Mouse (Mus musculus) small intestine, adult 2 months (tissue): ENCODE measurements around the gene Tecpr2. TPM values are rescaled to one million over a fixed set of nuclear protein-coding genes. Genes with fewer than 3 reads are reported as not detected.
"Not testable (repeated sequence)": the region's sequence is repeated elsewhere in the genome, so short reads cannot be mapped to it uniquely, and the experiment has no call there.

Source experiments
- H3K27ac ChIP-seq: fragments of 200-500 bp; 2 replicates; pipeline ENCODE4 v1.5.1; 2012; ENCODE audit warnings: low read depth, low read length, control low read depth, inconsistent platforms; ENCODE audit not compliant: insufficient read depth
- H3K27me3 ChIP-seq: fragments of 200-500 bp; 2 replicates; pipeline ENCODE4 v1.6.1; 2012; ENCODE audit warnings: mild to moderate bottlenecking, moderate library complexity, low read length, inconsistent platforms; ENCODE audit not compliant: control insufficient read depth, insufficient read depth
- H3K36me3 ChIP-seq: fragments of 200-500 bp; 2 replicates; pipeline ENCODE4 v1.6.1; 2012; ENCODE audit warnings: mild to moderate bottlenecking, low read length, control low read depth, inconsistent platforms; ENCODE audit not compliant: control insufficient read depth, insufficient read depth
- H3K4me1 ChIP-seq: fragments of 200-500 bp; 2 replicates; pipeline ENCODE4 v1.6.1; 2012; ENCODE audit warnings: low read length, inconsistent platforms, mixed read lengths; ENCODE audit not compliant: control insufficient read depth, insufficient read depth, insufficient read length
- H3K4me3 ChIP-seq: fragments of 200-500 bp; 2 replicates; pipeline ENCODE4 v1.5.1; 2012; ENCODE audit warnings: low read depth, mild to moderate bottlenecking, control low read depth, inconsistent platforms, low read length, moderate library complexity
- CTCF ChIP-seq: fragments of 200-500 bp; IDR thresholded peaks from 2 replicates; pipeline ENCODE4 v1.5.1; 2012; ENCODE audit warnings: low read depth, mild to moderate bottlenecking, control low read depth, inconsistent platforms, low read length, moderate library complexity, mixed read lengths; ENCODE audit not compliant: insufficient replicate concordance, insufficient read length; ENCODE audit errors: extremely low read depth
- POLR2A ChIP-seq: fragments of 200-500 bp; IDR thresholded peaks from 2 replicates; pipeline ENCODE4 v1.6.1; 2012; ENCODE audit warnings: low read depth, mild to moderate bottlenecking, control low read depth, inconsistent platforms, low read length, moderate library complexity
- WGBS: fragments of 180-500 bp; shearing (Covaris S2); methylation state at CpG from one replicate; pipeline ENCODE4 v1.1.7; 2018; 5-methylcytosine and 5-hydroxymethylcytosine counted together
- polyA plus RNA-seq: library from polyadenylated mRNA; depleted of rRNA; stranded (reverse); fragments of >200 nt; gene quantifications from 2 replicates; pipeline ENCODE4 v1.2.3, GENCODE M21; 2012

Gene Tecpr2
- polyA plus RNA-seq, 1 experiment, result 2.2 TPM

GRCm38 (mm10) chr12:110854786-110855737 lies 34.0 kb upstream of the Tecpr2 start:
- Histone ChIP-seq H3K27ac (peak overlapping the region; percentile 10; the same call in 1 of the 2 replicates), H3K36me3 (peaks cover 7% of the 10 kb centered on the region; the same call in 1 of the 2 replicates), H3K27me3 (no peaks in the 10 kb centered on the region), H3K4me3 (peak overlapping the region; percentile 41), H3K4me1 (peaks cover 8% of the 10 kb centered on the region)
- WGBS, result 85% methylated on average over 32 of the region's 32 CpGs
- TF ChIP-seq CTCF (no peak), POLR2A (no peak)

- Histone ChIP-seq H3K27me3 (no peaks in the 10 kb centered on the region), H3K36me3 (peaks cover 14% of the 10 kb centered on the region), H3K4me3 (no peak overlapping the region), H3K4me1 (no peaks in the 10 kb centered on the region), H3K27ac (no peak overlapping the region)
- TF ChIP-seq CTCF (no peak), POLR2A (no peak)
- WGBS, result 81% methylated on average over 7 of the region's 7 CpGs
These were observed 31.9 kb upstream of the Tecpr2 start for GRCm38 (mm10) chr12:110857196-110857595.

- WGBS, result 94% methylated on average over 15 of the region's 15 CpGs
- H3K36me3 ChIP-seq, result peaks cover 15% of the 10 kb centered on the region
- H3K27ac ChIP-seq, H3K4me1 ChIP-seq, H3K4me3 ChIP-seq, H3K27me3 ChIP-seq: not testable (repeated sequence)
These were observed 30.4 kb upstream of the Tecpr2 start for GRCm38 (mm10) chr12:110858681-110859080.

- Histone ChIP-seq H3K27me3 (no peaks in the 10 kb centered on the region), H3K36me3 (peaks cover 21% of the 10 kb centered on the region), H3K4me3 (no peak overlapping the region), H3K27ac (no peak overlapping the region), H3K4me1 (no peaks in the 10 kb centered on the region)
- TF ChIP-seq CTCF, result no peak
- no peak for TF ChIP-seq POLR2A
These were observed 28.8 kb upstream of the Tecpr2 start for GRCm38 (mm10) chr12:110860293-110860692.

GRCm38 (mm10) chr12:110861256-110861655 lies 27.8 kb upstream of the Tecpr2 start:
- no peaks in the 10 kb centered on the region for H3K4me1 ChIP-seq
- WGBS, result 79% methylated on average over 7 of the region's 7 CpGs
- H3K27ac ChIP-seq, result no peak overlapping the region
- TF ChIP-seq POLR2A (no peak), CTCF (no peak)
- no peaks in the 10 kb centered on the region for H3K27me3 ChIP-seq
- no peak overlapping the region for H3K4me3 ChIP-seq
- H3K36me3 ChIP-seq, result peaks cover 23% of the 10 kb centered on the region

- Histone ChIP-seq H3K36me3 (peaks cover 38% of the 10 kb centered on the region), H3K4me1 (no peaks in the 10 kb centered on the region), H3K4me3 (no peak overlapping the region), H3K27ac (no peak overlapping the region), H3K27me3 (no peaks in the 10 kb centered on the region)
- 94% methylated on average over 6 of the region's 6 CpGs for WGBS
- TF ChIP-seq CTCF (no peak), POLR2A (no peak)
These were observed 25.1 kb upstream of the Tecpr2 start for GRCm38 (mm10) chr12:110864008-110864407.

GRCm38 (mm10) chr12:110865571-110865970 lies 23.5 kb upstream of the Tecpr2 start:
- Histone ChIP-seq H3K4me1 (no peaks in the 10 kb centered on the region), H3K36me3 (peaks cover 45% of the 10 kb centered on the region)
- no peak for TF ChIP-seq CTCF
- TF ChIP-seq POLR2A, result no peak

More at GRCm38 (mm10) chr12:110865571-110865970, 23.5 kb upstream of the Tecpr2 start:
- 79% methylated on average over 6 of the region's 6 CpGs for WGBS
- Histone ChIP-seq H3K4me3 (no peak overlapping the region), H3K27ac (no peak overlapping the region), H3K27me3 (no peaks in the 10 kb centered on the region)
